In genomic region chr6:91467106-91467505, GRCm38 (mm10) we compare ENCODE assay signal across 20 mouse cellular contexts. TPM values are rescaled to one million over a fixed set of nuclear protein-coding genes. Genes with fewer than 3 reads are reported as not detected.
"Had no signal": no experiment of that assay in that cellular context is flagged by ENCODE, and none has a peak within 500 bp of the region (broad histone marks: within the 10 kb centered on the region; RNA-seq: fewer than 3 reads in every experiment).

No protein-coding gene starts in this region.

- H3K9ac ChIP-seq: lung, embryonic 14.5 days; midbrain, embryonic 13.5 days; midbrain, embryonic 15.5 days; neural tube, embryonic 13.5 days; neural tube, embryonic 15.5 days; stomach, embryonic 15.5 days had no signal

- H3K27ac ChIP-seq: midbrain, embryonic 13.5 days; midbrain, embryonic 15.5 days; neural tube, embryonic 13.5 days; neural tube, embryonic 15.5 days; stomach, embryonic 15.5 days had no signal

- H3K4me2 ChIP-seq: lung, embryonic 14.5 days; midbrain, embryonic 11.5 days; midbrain, embryonic 13.5 days; midbrain, embryonic 15.5 days; neural tube, embryonic 13.5 days; neural tube, embryonic 15.5 days; stomach, embryonic 15.5 days had no signal

- H3K9me3 ChIP-seq: megakaryocyte, embryonic 14.5 days; midbrain, embryonic 13.5 days; midbrain, embryonic 15.5 days; neural tube, embryonic 13.5 days; neural tube, embryonic 15.5 days; stomach, embryonic 15.5 days had no signal

- DNase-seq: lung, adult 18-20 months; lung, embryonic 14.5 days; lung, postnatal 10 days; lung, postnatal 4 days; retina, postnatal 1 day; right cerebral cortex, adult 18-20 months; right cerebral cortex, postnatal 25 days; right cerebral cortex, postnatal 4 days; thymus, adult 18-20 months; thymus, postnatal 14 days; thymus, postnatal 36 days had no signal

- ATAC-seq: midbrain, embryonic 13.5 days; midbrain, embryonic 15.5 days had no signal

- H3K27me3 ChIP-seq: megakaryocyte, embryonic 14.5 days; midbrain, embryonic 13.5 days; midbrain, embryonic 15.5 days; neural tube, embryonic 13.5 days; neural tube, embryonic 15.5 days; stomach, embryonic 15.5 days had no signal

- H3K4me3 ChIP-seq: megakaryocyte, embryonic 14.5 days; midbrain, embryonic 13.5 days; midbrain, embryonic 15.5 days; neural tube, embryonic 13.5 days; neural tube, embryonic 15.5 days; stomach, embryonic 15.5 days had no signal

RNA-seq across cellular contexts. Expression of gene Wnt7a, which starts 55.9 kb away (rescaled TPM):
- total RNA-seq: monocyte, adult 5-6 weeks had no signal
- polyA plus RNA-seq: liver, embryonic 16.5 days had no signal
